Mouse (Mus musculus) small intestine, adult 2 months (tissue): ENCODE measurements around the gene Vkorc1. TPM values are rescaled to one million over a fixed set of nuclear protein-coding genes. Genes with fewer than 3 reads are reported as not detected.

Experiments used
- H3K27ac ChIP-seq: fragments of 200-500 bp; 2 replicates; pipeline ENCODE4 v1.5.1; 2012; ENCODE audit warnings: low read depth, low read length, control low read depth, inconsistent platforms; ENCODE audit not compliant: insufficient read depth
- H3K27me3 ChIP-seq: fragments of 200-500 bp; 2 replicates; pipeline ENCODE4 v1.6.1; 2012; ENCODE audit warnings: mild to moderate bottlenecking, moderate library complexity, low read length, inconsistent platforms; ENCODE audit not compliant: control insufficient read depth, insufficient read depth
- H3K36me3 ChIP-seq: fragments of 200-500 bp; 2 replicates; pipeline ENCODE4 v1.6.1; 2012; ENCODE audit warnings: mild to moderate bottlenecking, low read length, control low read depth, inconsistent platforms; ENCODE audit not compliant: control insufficient read depth, insufficient read depth
- H3K4me1 ChIP-seq: fragments of 200-500 bp; 2 replicates; pipeline ENCODE4 v1.6.1; 2012; ENCODE audit warnings: low read length, inconsistent platforms, mixed read lengths; ENCODE audit not compliant: control insufficient read depth, insufficient read depth, insufficient read length
- H3K4me3 ChIP-seq: fragments of 200-500 bp; 2 replicates; pipeline ENCODE4 v1.5.1; 2012; ENCODE audit warnings: low read depth, mild to moderate bottlenecking, control low read depth, inconsistent platforms, low read length, moderate library complexity
- CTCF ChIP-seq: fragments of 200-500 bp; IDR thresholded peaks from 2 replicates; pipeline ENCODE4 v1.5.1; 2012; ENCODE audit warnings: low read depth, mild to moderate bottlenecking, control low read depth, inconsistent platforms, low read length, moderate library complexity, mixed read lengths; ENCODE audit not compliant: insufficient replicate concordance, insufficient read length; ENCODE audit errors: extremely low read depth
- POLR2A ChIP-seq: fragments of 200-500 bp; IDR thresholded peaks from 2 replicates; pipeline ENCODE4 v1.6.1; 2012; ENCODE audit warnings: low read depth, mild to moderate bottlenecking, control low read depth, inconsistent platforms, low read length, moderate library complexity
- whole genome bisulfite sequencing: fragments of 180-500 bp; shearing (Covaris S2); methylation state at CpG from one replicate; pipeline ENCODE4 v1.1.7; 2018; 5-methylcytosine and 5-hydroxymethylcytosine counted together
- polyA plus RNA-seq: library from polyadenylated mRNA; depleted of rRNA; stranded (reverse); fragments of >200 nt; gene quantifications from 2 replicates; pipeline ENCODE4 v1.2.3, GENCODE M21; 2012

Gene Vkorc1
- polyA plus RNA-seq, 1 experiment, result 94.3 TPM

- Histone ChIP-seq H3K36me3 (peaks cover 15% of the 10 kb centered on the region), H3K4me3 (peak overlapping the region; percentile 12; the same call in 1 of the 2 replicates), H3K27me3 (no peaks in the 10 kb centered on the region), H3K4me1 (peaks cover 51% of the 10 kb centered on the region), H3K27ac (peak overlapping the region; percentile 48)
- TF ChIP-seq CTCF (no peak), POLR2A (no peak)
- WGBS, result 53% methylated on average over 11 of the region's 11 CpGs
Observed at GRCm38 (mm10) chr7:127926846-127927245, 31.4 kb upstream of the Vkorc1 start.

GRCm38 (mm10) chr7:127926066-127926465 is 30.6 kb upstream of the Vkorc1 start:
- H3K4me3 ChIP-seq, result no peak overlapping the region
- no peaks in the 10 kb centered on the region for H3K27me3 ChIP-seq
- peaks cover 44% of the 10 kb centered on the region for H3K4me1 ChIP-seq
- H3K27ac ChIP-seq, result peak overlapping the region; percentile 48
- H3K36me3 ChIP-seq, result peaks cover 15% of the 10 kb centered on the region
- 47% methylated on average over 8 of the region's 8 CpGs for WGBS
- TF ChIP-seq POLR2A (no peak), CTCF (no peak)

GRCm38 (mm10) chr7:127925252-127925651 is 29.8 kb upstream of the Vkorc1 start:
- peaks cover 15% of the 10 kb centered on the region for H3K36me3 ChIP-seq
- H3K27ac ChIP-seq, result peak overlapping the region; percentile 48
- TF ChIP-seq POLR2A, result 0 out of 2 replicates have a peak, but pooled peaks have one; percentile 26
- no peak for TF ChIP-seq CTCF
- 33% methylated on average over 5 of the region's 5 CpGs for WGBS
- no peaks in the 10 kb centered on the region for H3K27me3 ChIP-seq
- peaks cover 44% of the 10 kb centered on the region for H3K4me1 ChIP-seq
- H3K4me3 ChIP-seq, result no peak overlapping the region

- H3K4me1 ChIP-seq, result peaks cover 44% of the 10 kb centered on the region
- no peak overlapping the region for H3K27ac ChIP-seq
- peaks cover 15% of the 10 kb centered on the region for H3K36me3 ChIP-seq
- no peak overlapping the region for H3K4me3 ChIP-seq
- H3K27me3 ChIP-seq, result no peaks in the 10 kb centered on the region
- TF ChIP-seq POLR2A (no peak), CTCF (no peak)
- WGBS, result 63% methylated on average over 5 of the region's 5 CpGs
Observed at GRCm38 (mm10) chr7:127923714-127924113, 28.3 kb upstream of the Vkorc1 start.

- 31% methylated on average over 6 of the region's 6 CpGs for WGBS
- peaks cover 15% of the 10 kb centered on the region for H3K36me3 ChIP-seq
- H3K27ac ChIP-seq, result peak overlapping the region; percentile 84
- no peaks in the 10 kb centered on the region for H3K27me3 ChIP-seq
- no peak for TF ChIP-seq CTCF
- TF ChIP-seq POLR2A, result no peak
- peaks cover 42% of the 10 kb centered on the region for H3K4me1 ChIP-seq
- no peak overlapping the region for H3K4me3 ChIP-seq
Observed at GRCm38 (mm10) chr7:127922451-127923275, 27.2 kb upstream of the Vkorc1 start.

GRCm38 (mm10) chr7:127921516-127921915 is 26.1 kb upstream of the Vkorc1 start:
- Histone ChIP-seq H3K27ac (no peak overlapping the region), H3K27me3 (no peaks in the 10 kb centered on the region), H3K4me1 (peaks cover 31% of the 10 kb centered on the region), H3K4me3 (no peak overlapping the region), H3K36me3 (peaks cover 15% of the 10 kb centered on the region)
- 49% methylated on average over 8 of the region's 8 CpGs for WGBS
- peak; percentile 48; the same call in 1 of the 2 replicates for TF ChIP-seq CTCF
- no peak for TF ChIP-seq POLR2A

GRCm38 (mm10) chr7:127919290-127919689 is 23.9 kb upstream of the Vkorc1 start:
- TF ChIP-seq POLR2A, result no peak
- peak; percentile 14; the same call in 1 of the 2 replicates for TF ChIP-seq CTCF
- Histone ChIP-seq H3K27ac (no peak overlapping the region), H3K4me3 (no peak overlapping the region), H3K4me1 (peaks cover 20% of the 10 kb centered on the region), H3K27me3 (no peaks in the 10 kb centered on the region), H3K36me3 (0 out of 2 replicates have a peak, but pooled peaks cover 1% of the 10 kb centered on the region)
- WGBS, result 73% methylated on average over 7 of the region's 7 CpGs

GRCm38 (mm10) chr7:127918203-127918602 is 22.8 kb upstream of the Vkorc1 start:
- H3K27me3 ChIP-seq, result no peaks in the 10 kb centered on the region
- no peak overlapping the region for H3K4me3 ChIP-seq
- WGBS, result 48% methylated on average over 3 of the region's 3 CpGs
- TF ChIP-seq POLR2A (no peak), CTCF (peak; percentile 59; the same call in 1 of the 2 replicates)
- H3K27ac ChIP-seq, result no peak overlapping the region
- H3K36me3 ChIP-seq, result 0 out of 2 replicates have a peak, but pooled peaks cover 1% of the 10 kb centered on the region
- peaks cover 13% of the 10 kb centered on the region for H3K4me1 ChIP-seq
